Mouse (Mus musculus) cerebellum, adult 2 months (tissue): ENCODE results near the gene Ciao2a.

Experiments
- CTCF ChIP-seq: fragments of 200-500 bp; IDR thresholded peaks from 2 replicates; pipeline ENCODE4 v1.5.1; 2011; ENCODE audit warnings: low read depth, mild to moderate bottlenecking, control low read depth, low read length, moderate library complexity, borderline replicate concordance; ENCODE audit not compliant: insufficient read depth
- POLR2A ChIP-seq: fragments of 200-500 bp; IDR thresholded peaks from 2 replicates; pipeline ENCODE4 v1.6.1; 2011; ENCODE audit warnings: low read length, control low read depth, borderline replicate concordance; ENCODE audit not compliant: insufficient read depth

DNA sequence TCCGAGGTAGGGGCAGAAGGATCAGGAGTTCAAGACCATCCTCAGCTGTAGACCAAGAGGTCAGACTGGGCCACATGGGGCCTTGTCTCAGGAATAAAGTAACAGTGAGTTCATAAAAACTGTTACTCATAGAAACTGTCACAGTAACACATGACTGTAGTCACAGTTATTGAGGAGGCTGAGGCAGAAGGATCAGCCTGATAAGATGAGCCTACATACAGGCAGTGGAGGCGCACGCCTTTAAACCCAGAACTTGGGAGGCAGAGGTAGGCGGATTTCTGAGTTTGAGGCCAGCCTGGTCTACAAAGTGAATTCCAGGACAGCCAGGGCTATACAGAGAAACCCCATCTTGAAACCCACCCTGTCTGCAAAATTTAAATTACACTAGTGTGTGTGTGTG lies 6.3 kb upstream of the Ciao2a start:
- TF ChIP-seq POLR2A (no peak), CTCF (no peak)
